Mouse (Mus musculus): Measurements from ENCODE around the gene Cend1. TPM values are rescaled to one million over a fixed set of nuclear protein-coding genes. Genes with fewer than 3 reads are reported as not detected.

Cend1 gene
- polyA plus RNA-seq, 1 experiment from 2014 or later, result not detected

DNA sequence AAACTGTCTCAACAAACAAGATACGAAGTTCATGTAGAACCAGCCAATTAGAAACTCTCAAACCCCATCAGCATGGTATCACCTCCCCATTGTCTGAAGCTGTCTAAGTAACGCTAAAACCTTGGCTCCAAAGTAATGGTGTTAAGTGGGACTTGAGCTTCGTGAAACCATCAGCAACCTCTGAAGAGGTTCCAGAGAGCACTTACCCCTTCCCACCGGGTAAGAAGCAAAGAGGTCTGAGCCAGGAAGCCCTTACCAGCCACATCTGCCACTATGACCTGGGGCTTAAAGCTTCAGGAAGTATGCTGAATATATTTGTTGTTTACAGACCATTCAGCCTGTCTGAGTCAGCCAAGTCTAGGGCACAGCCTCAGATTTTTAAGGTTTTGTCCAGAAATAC lies 23.8 kb downstream of the Cend1 start:
- peaks cover 8% of the 10 kb centered on the region for H3K4me1 ChIP-seq (replicated peaks)
- H3K9me3 ChIP-seq (replicated peaks), result no peaks in the 10 kb centered on the region
- no peak for ATAC-seq (ENCODE audit: insufficient read depth)
- no peak overlapping the region for H3K27ac ChIP-seq (replicated peaks)
- H3K4me3 ChIP-seq (replicated peaks), result no peak overlapping the region
- WGBS (ENCODE audit: insufficient replicate concordance), result 64% methylated on average over 4 of the region's 4 CpGs
- no peak overlapping the region for H3K4me2 ChIP-seq
- peaks cover 72% of the 10 kb centered on the region for H3K36me3 ChIP-seq (replicated peaks)
- no peak overlapping the region for H3K9ac ChIP-seq
- no peaks in the 10 kb centered on the region for H3K27me3 ChIP-seq

DNA sequence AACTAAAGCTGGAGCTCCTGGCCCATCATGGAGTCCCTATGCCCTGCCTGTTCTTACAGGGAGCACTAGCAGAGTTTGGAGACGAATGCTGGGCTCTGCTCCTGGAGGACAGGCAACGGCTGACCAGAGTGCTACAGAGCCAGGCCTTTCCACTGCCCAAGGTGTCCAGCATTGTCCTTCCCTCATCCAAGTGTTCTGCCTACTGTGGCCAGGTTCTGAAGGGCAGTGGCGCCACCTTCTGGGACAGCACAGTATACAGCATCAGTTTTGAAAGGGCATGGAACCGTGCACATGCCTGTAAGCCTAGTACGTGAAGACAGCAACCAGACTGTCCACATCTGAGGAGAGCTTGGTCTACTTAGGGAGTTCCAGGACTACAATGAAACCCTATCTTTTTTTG lies 26.0 kb downstream of the Cend1 start:
- Histone ChIP-seq H3K9ac (no peak overlapping the region), H3K27ac (replicated peaks) (no peak overlapping the region), H3K36me3 (replicated peaks) (peaks cover 76% of the 10 kb centered on the region), H3K4me3 (replicated peaks) (no peak overlapping the region), H3K4me2 (no peak overlapping the region), H3K4me1 (replicated peaks) (no peaks in the 10 kb centered on the region; the same call in 1 of the 2 replicates), H3K9me3 (replicated peaks) (no peaks in the 10 kb centered on the region), H3K27me3 (no peaks in the 10 kb centered on the region)
- 36% methylated on average over 5 of the region's 5 CpGs for WGBS (ENCODE audit: insufficient replicate concordance)
- peak; percentile 40; the same call in 1 of the 2 replicates for ATAC-seq (ENCODE audit: insufficient read depth)

DNA sequence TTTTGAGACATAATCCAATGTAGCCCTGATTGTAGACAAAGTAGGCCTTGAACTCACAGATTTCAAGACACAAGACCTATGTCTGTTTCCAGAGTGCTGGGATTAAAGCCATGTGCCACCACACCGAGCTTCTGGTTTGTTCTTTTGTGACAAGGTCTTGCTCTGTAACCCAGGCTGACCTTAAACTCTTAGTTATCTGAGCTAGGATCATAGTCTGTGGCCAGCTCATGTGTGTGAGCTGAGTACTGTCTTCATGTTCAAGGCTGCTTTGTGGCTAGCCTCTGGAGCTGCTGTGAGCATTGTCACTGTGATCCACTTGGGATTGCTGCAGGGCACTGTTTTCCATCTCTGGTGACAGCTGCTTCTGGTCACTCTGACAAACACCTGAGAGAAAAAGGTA lies 33.9 kb downstream of the Cend1 start:
- no peaks in the 10 kb centered on the region for H3K27me3 ChIP-seq
- H3K36me3 ChIP-seq (replicated peaks), result peaks cover 52% of the 10 kb centered on the region
- no peak overlapping the region for H3K4me3 ChIP-seq (replicated peaks)
- 0 out of 2 replicates have a peak overlapping the region, but pooled peaks have one; percentile 96 for H3K4me2 ChIP-seq
- ATAC-seq (ENCODE audit: insufficient read depth), result no peak
- peak overlapping the region; percentile 100; the same call in 1 of the 2 replicates for H3K27ac ChIP-seq (replicated peaks)
- H3K9me3 ChIP-seq (replicated peaks), result no peaks in the 10 kb centered on the region
- H3K4me1 ChIP-seq (replicated peaks), result peaks cover 51% of the 10 kb centered on the region
- no peak overlapping the region for H3K9ac ChIP-seq
- WGBS (ENCODE audit: insufficient replicate concordance), result 47% methylated on average over 1 of the region's 1 CpGs

DNA sequence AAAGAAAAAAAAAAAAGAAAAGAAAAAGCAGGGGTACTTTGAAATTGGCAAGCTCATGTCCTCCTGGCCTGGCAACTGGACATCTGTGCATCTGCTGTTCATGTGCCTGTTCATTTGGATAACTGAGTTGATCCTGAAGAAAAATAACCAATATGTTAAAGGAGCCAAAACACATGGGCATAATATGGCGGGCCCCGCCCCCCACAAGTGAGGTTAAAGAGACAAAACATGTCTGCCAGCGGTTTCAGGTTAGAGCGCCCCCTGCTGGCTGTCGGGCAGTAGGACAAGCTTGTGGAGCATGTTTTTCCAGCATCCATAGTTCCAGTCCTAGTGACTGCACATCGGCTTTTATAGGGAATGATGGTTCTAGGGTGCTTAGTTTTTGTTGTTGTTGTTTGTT lies 34.5 kb downstream of the Cend1 start:
- peak overlapping the region; percentile 100 for H3K27ac ChIP-seq (replicated peaks)
- no peak overlapping the region for H3K9ac ChIP-seq
- H3K4me1 ChIP-seq (replicated peaks), result peaks cover 56% of the 10 kb centered on the region
- no peaks in the 10 kb centered on the region for H3K27me3 ChIP-seq
- peaks cover 46% of the 10 kb centered on the region for H3K36me3 ChIP-seq (replicated peaks)
- 13% methylated on average over 6 of the region's 6 CpGs for WGBS (ENCODE audit: insufficient replicate concordance)
- H3K9me3 ChIP-seq (replicated peaks), result no peaks in the 10 kb centered on the region
- ATAC-seq (ENCODE audit: insufficient read depth), result no peak
- H3K4me3 ChIP-seq (replicated peaks), result peak overlapping the region; percentile 82; the same call in 1 of the 2 replicates
- H3K4me2 ChIP-seq, result peak overlapping the region; percentile 96

DNA sequence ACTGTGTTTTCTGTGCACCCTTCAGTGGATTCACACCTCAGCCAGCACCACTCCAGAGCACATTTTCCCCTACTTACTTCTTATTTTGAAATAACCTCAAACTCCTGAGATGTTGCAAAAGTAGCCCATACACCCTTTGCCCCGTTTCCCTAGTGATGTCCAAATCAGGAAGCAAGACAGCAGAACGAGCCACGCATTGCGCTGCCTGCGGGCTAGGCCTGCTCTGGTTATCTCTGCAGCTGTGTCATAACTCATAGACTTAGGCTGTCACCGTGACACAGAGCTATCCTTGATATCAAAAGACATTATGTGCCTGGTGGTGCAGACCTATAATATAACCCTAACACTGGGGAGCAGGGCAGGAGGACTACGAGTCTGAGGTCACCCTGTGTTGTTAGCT lies 35.1 kb downstream of the Cend1 start:
- Histone ChIP-seq H3K4me2 (peak overlapping the region; percentile 96), H3K27ac (replicated peaks) (peak overlapping the region; percentile 100), H3K9ac (peak overlapping the region; percentile 85), H3K36me3 (replicated peaks) (peaks cover 40% of the 10 kb centered on the region), H3K27me3 (no peaks in the 10 kb centered on the region), H3K4me3 (replicated peaks) (peak overlapping the region; percentile 82), H3K4me1 (replicated peaks) (peaks cover 63% of the 10 kb centered on the region), H3K9me3 (replicated peaks) (no peaks in the 10 kb centered on the region)
- peak; percentile 49 for ATAC-seq (ENCODE audit: insufficient read depth)
- WGBS (ENCODE audit: insufficient replicate concordance), result 9% methylated on average over 7 of the region's 7 CpGs

DNA sequence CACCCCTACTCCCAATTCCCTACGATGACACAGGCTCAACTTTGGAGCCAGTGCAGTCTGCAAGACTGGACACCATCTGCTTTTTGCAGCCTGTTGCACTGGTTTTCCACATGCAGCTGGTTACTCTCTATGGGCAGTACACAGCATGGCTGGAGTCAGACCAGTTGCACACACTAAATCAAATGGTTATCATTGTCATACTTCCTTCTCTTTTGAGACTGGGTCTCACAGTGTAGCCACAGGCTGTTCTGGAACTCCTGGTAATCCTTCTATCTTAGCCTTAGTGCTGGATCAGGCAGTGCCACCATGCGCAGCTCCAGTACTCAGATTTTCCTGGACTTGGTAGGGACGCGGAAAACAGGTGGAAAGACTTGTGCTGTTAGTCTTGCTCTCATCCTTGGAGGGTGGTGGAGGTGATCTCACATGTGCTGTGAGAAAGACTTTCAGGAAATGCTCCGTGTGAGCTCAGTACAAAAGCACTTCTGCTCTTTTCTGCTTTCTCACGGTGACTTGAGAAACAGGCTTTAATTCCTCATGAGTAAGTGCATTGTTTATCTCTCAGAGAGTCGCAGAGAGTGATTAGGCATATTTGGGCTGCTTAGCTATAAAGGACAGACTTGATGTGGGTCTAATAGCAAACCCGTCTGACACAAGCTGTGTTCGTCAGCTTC lies 36.6 kb downstream of the Cend1 start:
- Histone ChIP-seq H3K27me3 (no peaks in the 10 kb centered on the region), H3K4me1 (replicated peaks) (peaks cover 77% of the 10 kb centered on the region)

DNA sequence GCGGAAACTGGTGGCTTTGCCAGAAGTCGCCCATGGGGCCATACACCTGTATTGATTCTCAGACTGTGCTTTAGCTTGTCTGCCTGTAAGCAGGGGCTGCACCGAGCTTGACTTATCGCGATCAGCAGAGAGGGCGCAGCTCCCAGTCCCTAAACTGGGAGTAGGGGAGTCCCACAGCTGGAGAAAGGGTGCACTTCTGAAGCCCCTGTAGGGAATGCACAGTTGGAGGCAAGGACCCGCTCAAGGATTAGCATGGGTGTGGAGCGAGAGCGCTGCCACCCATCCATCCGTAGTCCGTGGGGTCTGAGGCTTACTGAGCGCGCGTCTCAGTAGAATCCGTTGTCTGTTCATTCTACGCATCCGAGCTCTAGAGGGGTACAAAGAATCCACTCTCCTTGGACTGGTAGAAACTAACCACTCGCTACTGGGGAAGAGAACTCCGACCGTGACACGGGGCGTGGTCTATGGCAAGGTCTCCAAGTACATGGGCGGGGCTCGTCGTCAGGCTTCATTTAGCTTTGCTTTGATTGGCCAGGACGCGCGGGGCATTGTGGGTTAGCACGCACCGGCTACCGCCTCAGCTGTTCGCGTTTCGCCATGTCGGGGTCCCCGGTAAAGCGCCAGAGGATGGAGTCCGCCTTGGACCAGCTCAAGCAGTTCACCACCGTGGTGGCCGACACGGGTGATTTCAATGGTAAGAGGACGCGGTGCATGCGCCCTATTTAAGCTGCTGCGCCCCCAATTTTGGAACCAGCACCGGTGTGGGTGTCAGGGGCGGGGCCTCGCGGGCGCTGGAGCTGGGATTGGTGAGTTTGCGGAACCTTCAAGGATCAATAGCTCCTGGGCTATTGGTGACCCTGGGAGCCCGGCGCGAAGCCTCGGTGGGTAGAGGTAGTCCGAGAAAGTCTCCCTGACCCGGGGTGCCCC lies 37.4 kb downstream of the Cend1 start, which contains the start of gene Taldo1:
Gene Taldo1, plus strand, starts transcription at position 575 of the 927 bp plus-strand sequence.
- Histone ChIP-seq H3K4me3 (replicated peaks) (peak within 1 kb of the TSS; percentile 82), H3K27ac (replicated peaks) (peak within 1 kb of the TSS; percentile 100), H3K36me3 (replicated peaks) (peaks cover 17% of the 10 kb centered on the region), H3K9me3 (replicated peaks) (no peaks in the 10 kb centered on the region), H3K27me3 (no peaks in the 10 kb centered on the region), H3K4me2 (peak within 1 kb of the TSS; percentile 96), H3K4me1 (replicated peaks) (peaks cover 85% of the 10 kb centered on the region), H3K9ac (peak within 1 kb of the TSS; percentile 85)
- WGBS (ENCODE audit: insufficient replicate concordance), result under 1% methylated on average over 57 of the region's 57 CpGs
- peak; percentile 78 for ATAC-seq (ENCODE audit: insufficient read depth)

More for the DNA sequence above, 36.6 kb downstream of the Cend1 start:
- Histone ChIP-seq H3K9me3 (replicated peaks) (no peaks in the 10 kb centered on the region), H3K36me3 (replicated peaks) (peaks cover 25% of the 10 kb centered on the region), H3K4me3 (replicated peaks) (peak overlapping the region; percentile 82), H3K9ac (peak overlapping the region; percentile 85), H3K4me2 (peak overlapping the region; percentile 96), H3K27ac (replicated peaks) (peak overlapping the region; percentile 100)
- peak; percentile 47 for ATAC-seq (ENCODE audit: insufficient read depth)
- WGBS (ENCODE audit: insufficient replicate concordance), result 13% methylated on average over 9 of the region's 9 CpGs

DNA sequence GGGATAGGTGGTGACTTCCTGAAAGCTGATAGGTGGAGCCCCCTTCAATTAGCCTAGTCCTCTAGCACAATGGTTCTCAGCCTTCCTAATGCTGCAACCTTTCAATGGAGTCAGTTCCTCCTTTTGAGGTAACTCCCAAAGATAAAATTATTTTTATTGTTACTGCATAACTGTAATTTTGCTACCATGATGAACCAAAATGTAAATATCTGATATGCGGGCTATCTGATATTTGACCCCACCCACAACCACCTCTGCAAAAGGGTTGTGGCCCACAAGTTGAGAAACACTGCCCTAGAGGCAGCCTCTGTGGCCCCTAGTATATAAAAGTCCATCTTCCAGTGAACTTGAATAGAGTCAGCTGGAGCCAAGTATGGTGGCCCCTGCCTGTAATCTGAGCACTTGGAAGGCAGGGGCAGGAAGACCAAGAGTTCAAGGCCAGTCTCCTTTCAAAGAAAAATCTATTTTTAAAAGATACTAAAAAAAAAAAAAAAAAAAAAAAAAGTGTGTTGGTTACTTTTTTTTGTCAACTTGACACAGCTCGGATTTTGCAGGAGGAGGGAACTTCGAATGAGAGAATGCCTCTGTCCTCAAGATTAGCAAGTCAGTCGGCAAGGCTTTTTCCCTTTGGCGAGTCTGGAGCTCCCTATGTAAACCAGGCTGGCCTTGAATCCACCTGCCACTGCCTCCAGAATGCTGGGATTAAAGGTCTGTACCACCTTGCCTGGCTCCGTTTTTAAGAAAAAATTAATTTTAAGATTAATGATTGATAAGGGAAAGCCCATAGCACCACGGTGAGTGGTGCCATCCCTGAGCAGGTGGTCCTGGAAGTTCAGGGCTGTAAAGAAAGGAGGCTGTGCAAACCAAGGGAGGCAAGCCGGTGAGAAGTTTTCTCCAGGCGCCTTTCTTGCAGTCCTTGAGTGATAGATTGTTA lies 38.7 kb downstream of the Cend1 start:
- Histone ChIP-seq H3K36me3 (replicated peaks) (peaks cover 4% of the 10 kb centered on the region), H3K9me3 (replicated peaks) (no peaks in the 10 kb centered on the region), H3K4me3 (replicated peaks) (peak overlapping the region; percentile 82), H3K27ac (replicated peaks) (peak overlapping the region; percentile 100), H3K9ac (peak overlapping the region; percentile 85; the same call in 1 of the 2 replicates), H3K27me3 (no peaks in the 10 kb centered on the region), H3K4me2 (peak overlapping the region; percentile 96), H3K4me1 (replicated peaks) (peaks cover 82% of the 10 kb centered on the region)
- no peak for ATAC-seq (ENCODE audit: insufficient read depth)
- WGBS (ENCODE audit: insufficient replicate concordance), result 40% methylated on average over 9 of the region's 9 CpGs

DNA sequence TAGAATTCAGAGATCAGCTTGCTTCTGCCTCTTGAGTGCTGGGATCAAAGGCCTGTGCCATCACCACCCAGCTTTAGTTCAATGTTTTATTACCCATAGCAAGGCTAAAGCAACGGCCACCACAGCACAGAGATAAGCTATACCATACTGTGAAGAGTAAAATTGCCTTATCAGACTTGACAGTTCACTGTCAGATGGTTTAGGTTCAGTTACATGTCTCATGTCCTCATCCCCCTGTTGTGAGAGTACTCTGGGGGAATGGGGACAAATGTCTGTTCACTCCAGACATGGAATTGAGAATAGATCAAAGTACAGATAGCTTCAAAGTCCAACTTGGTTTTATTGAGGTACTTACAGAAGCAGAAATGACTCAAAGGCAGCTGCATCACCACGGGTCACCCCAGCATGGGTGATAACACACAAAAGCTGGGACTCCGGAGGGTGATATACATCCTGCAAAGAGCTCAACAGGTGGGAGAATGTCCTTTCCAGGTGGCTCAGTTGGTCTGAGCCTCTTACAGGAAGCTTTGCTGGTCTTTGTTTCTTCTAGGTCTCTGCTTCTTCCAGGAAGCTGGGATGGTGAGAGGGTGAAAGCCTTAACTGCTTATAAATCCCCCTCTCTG lies 40.7 kb downstream of the Cend1 start:
- H3K9me3 ChIP-seq (replicated peaks), result no peaks in the 10 kb centered on the region
- peak overlapping the region; percentile 100 for H3K27ac ChIP-seq (replicated peaks)
- H3K36me3 ChIP-seq (replicated peaks), result no peaks in the 10 kb centered on the region
- H3K4me3 ChIP-seq (replicated peaks), result no peak overlapping the region
- H3K9ac ChIP-seq, result 0 out of 2 replicates have a peak overlapping the region, but pooled peaks have one; percentile 1
- WGBS (ENCODE audit: insufficient replicate concordance), result 11% methylated on average over 3 of the region's 3 CpGs
- ATAC-seq (ENCODE audit: insufficient read depth), result 0 out of 2 replicates have a peak, but pooled peaks have one; percentile 2
- H3K4me1 ChIP-seq (replicated peaks), result peaks cover 65% of the 10 kb centered on the region
- peak overlapping the region; percentile 29; the same call in 1 of the 2 replicates for H3K4me2 ChIP-seq
- H3K27me3 ChIP-seq, result no peaks in the 10 kb centered on the region
